Mouse (Mus musculus): ENCODE measurements around the gene Morn3. TPM values are rescaled to one million over a fixed set of nuclear protein-coding genes. Genes with fewer than 3 reads are reported as not detected.

The Morn3 gene
- total RNA-seq, 2 experiments from 2014 or later, result not detected

DNA sequence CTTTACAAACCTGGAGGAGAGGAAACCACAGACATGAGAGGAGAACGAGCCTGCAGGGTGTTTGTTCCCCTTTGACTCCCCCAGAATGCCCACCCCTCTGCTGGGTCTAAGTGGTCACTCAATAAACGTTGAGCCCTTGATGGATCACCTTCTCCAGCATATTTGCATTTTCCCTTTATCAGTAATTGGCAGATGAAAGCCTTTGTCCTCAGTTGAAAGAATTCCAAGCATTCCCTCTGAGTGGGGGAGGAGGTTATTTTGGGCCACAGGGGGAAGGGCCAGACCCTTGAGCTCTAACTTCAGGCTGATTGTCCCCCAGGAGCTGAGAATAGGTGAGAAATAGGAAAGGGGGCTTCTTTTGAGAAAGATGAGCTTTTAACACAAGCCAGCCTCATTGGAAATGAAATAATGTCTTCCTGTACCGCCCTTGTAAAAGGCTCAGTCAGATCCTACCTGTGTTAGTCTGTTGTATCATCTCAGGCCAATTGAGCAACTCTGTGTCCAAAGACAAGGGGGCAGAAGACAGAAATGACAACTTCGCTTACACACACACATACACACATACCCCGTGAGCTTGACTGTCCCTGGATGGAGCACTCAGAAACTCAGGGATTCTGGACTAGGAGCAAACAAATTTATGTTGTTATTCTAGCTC, 55.3 kb downstream of the Morn3 start:
- no peak for DNase-seq

DNA sequence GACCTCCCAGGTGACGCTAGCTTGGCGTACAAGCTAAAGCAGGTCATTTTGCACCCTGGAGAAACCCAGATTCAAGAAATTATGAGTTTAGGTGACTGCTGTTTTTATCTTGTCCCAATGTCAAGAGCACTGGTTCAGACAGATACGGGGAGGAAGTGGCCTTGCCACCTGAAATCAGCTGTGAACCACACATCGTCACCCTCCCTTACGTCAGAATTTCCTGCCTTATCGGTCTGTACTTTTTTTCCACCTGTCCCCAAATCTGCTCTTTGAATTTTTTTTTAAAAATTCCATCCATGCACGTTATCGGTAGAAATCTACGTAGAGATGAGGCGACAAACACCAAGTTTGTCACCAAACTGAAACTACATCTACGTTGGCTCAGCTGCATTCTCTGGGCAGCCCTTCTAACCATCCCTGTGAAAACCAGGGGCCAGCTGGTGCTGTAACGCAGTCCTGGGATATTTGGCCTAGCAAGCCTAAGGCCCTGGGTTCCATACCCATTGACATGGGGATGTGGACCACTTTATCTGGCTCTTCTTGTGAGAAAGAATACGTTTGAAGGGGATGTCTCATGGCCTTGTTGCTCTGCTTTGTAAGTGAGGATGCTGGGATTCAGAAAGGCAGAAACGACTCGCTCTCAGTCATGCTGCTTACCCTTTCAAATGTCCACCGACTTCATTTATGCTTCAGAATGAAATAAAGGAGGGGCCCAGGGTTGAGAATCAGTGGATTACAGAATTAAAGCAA, 56.2 kb downstream of the Morn3 start:
- no peak for DNase-seq

DNA sequence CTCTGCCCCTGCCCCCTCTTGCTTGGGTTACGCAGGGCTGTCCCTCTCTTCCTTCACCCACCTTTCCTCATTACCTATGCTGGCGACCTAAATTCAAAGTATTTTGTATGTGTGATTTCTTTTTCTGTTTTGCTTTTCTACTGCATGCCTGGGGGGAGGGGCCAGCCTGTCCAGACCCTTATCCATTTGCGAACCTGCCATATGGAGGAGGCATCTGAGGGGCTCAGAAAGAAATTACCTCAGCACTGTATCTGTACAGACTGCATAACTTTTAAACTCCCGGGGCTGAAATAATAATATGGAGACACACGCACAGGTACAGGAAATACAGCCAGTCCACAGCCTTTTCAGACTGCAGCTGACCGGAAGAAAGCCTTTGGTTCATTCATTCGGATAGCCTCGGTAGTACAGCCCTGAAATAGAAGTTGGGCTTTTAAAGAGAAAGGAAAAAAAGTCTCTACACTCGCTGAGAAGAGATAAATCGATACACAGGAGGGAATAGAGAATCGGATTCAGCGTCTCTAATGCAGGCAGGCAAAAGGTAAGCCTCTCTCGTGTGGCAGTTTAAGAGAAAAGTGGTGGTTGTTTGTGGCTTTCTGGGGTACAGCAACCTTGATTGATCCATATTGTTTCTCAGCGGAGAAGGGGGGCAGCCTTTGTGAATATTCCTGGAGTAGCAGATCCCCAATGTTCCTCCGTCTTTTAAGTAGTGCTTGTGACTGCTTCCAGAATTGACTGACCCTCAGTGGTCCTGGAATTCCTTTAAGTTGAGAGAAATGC, 57.1 kb downstream of the Morn3 start, which contains the start of gene Kdm2b:
Gene Kdm2b, minus strand, starts transcription at position 273 of the 780 bp plus-strand sequence.
- DNase-seq, result peak; percentile 7 to 52

DNA sequence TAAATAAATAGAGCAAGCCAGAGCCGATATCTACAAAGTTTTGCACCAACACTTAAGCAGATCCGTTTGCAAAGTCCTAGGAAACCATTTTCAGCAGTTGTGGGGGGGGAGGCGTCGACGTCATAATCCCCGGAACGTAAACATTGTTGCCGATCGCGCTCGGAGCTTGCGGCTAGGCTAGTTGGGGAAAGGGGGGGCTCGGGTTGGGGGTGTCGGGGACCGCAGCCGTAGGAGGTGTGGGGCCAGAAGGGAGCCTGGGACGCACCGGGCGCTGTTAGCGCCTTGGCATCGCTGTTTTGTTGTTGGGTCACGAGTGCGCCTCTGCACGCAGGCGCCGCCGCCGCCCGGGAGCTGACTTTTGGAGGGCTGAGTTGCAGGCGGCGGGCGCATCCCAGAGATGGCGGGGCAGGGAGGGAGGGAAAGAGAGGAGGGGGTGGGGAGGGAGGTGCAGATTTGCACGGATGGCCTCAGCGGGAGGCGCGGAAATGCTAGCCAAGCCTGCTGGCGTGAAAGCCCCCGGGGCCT, 57.8 kb downstream of the Morn3 start:
- DNase-seq, result peak; percentile 77 to 84

DNA sequence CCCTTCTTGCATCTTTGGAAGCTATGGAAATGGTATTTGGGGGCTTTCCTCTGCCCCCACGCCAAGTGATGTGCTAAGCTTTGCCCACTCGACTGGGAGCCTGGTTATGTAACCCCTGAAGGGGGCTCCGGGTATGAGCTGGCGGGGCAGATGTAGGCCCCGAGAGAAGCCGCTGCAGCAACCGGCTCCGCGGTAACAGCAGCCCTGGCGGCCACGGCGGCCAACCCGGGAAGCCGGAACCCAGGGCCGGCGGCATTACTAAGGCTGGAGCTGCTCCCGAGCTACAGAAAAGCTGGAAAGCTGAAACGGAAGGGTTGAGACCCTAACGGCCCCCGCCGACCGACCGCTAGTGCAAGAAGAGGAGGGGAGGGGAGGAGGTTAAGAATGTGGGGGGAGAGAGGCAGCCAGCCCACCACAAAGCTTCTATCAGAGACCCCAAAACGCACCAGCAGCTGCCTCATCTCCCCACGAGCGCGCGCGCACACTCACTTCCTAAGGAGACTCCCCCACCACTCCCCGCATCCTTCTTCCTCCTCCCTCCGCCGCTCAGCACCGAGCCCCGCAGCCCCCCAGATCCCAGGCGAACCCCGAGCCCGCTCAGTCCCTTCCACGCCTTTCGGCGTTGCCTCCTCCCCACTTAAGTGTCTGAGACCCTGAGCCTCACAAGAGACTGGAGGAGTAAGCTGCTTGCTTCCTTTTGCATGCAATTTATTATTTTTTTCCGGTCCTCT, 58.6 kb downstream of the Morn3 start:
- peak; percentile 50 to 69 for DNase-seq

DNA sequence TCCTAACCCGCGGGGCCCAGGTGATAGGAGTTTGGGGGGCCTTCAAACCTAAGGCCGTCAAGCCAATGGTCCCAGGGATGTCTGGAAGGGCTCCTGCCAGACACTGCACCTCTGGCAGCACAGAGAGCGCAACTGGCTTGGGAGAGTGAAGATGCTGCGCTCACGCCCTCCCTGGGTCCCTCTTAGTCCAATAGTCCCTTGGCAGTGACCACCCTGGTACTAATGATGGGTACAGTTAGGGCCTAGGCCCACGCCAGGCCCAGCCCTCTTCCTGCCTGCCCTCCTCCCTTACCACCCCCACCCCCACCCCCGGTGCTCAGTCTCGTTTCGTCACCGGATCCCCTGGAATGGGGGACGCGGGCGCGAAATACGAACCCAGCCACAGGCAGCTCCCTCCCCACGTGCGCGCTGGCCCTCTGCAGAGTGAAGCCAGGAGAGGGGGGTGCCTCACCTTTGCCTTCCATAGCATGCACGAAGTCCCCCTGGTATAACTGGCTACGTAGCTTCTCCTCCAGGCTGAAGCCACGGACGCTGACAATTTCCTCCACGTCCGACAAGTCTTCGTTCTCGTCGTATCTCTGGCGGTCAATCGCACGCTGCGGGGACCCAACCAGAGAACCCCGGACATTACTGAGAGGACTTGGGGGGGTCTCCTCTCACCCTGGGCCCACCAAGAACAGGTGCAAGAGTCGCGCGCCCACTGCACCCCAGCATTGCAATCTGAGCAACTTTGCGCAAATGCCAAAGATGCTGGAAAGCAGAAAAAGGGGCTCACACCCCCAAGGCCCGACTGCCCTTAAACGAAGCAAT, 59.4 kb downstream of the Morn3 start:
- DNase-seq, result peak; percentile 40 to 60

DNA sequence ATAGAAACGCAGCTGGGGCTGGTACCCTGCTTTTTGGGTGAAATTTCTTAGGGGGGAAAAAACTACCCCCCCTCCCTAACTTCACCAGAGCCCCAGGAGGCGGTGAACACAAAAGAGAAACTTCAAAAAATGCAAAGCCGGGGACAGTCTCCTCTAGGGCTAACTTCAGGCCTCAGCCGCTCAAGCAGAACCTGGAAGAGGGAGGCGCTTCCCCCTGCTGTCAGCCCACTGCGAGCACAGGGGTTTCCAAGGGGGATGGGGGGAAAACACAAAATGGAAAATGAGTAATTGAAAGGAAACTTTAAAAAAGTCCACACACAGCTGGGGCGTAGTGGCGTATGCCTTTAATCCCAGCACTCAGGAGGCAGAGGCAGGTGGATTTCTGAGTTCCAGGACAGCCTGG, 60.7 kb downstream of the Morn3 start:
- no peak for DNase-seq

Other genes starting within 250 kb of the Morn3 start
- gene Anapc5, start 225.7 kb downstream of the Morn3 start, total RNA-seq (2021), result 100 to 1,000 TPM; 154 to 181 TPM
- gene Rnf34, start 197.0 kb downstream of the Morn3 start, total RNA-seq (2021), result 10 to 100 TPM; 22.8 to 28.5 TPM
- gene Kdm2b, start 57.2 kb downstream of the Morn3 start, total RNA-seq (2021), result 10 to 100 TPM; 13.4 to 14.7 TPM
- 10 to 100 TPM in 1 of 2 experiments, 1 to 10 TPM in 1; 9.2 to 12.3 TPM for gene Orai1, start 31.9 kb downstream of the Morn3 start, total RNA-seq (2021)
- gene Tmem120b, start 21.4 kb upstream of the Morn3 start, total RNA-seq (2021), result 10 to 100 TPM; 27.0 to 48.7 TPM
- gene Rhof, start 85.7 kb upstream of the Morn3 start, total RNA-seq (2021), result 1 to 10 TPM; 1.2 to 1.4 TPM
- 10 to 100 TPM; 24.9 to 26.0 TPM for gene Setd1b, start 95.2 kb upstream of the Morn3 start, total RNA-seq (2021)
- gene Psmd9, start 122.4 kb upstream of the Morn3 start, total RNA-seq (2021), result 10 to 100 TPM; 23.4 to 31.5 TPM
- gene Hpd, start 135.7 kb upstream of the Morn3 start, total RNA-seq (2021), result 1 to 10 TPM; 1.6 to 2.4 TPM
- gene Wdr66, start 205.1 kb upstream of the Morn3 start, total RNA-seq (2021), result 1 to 10 TPM in 1 of 2 experiments, under 1 TPM in 1; 0.89 to 1.5 TPM

Measured in adrenal gland, postnatal 36 days (tissue).